Mouse (Mus musculus): Measurements from ENCODE around the gene Wdr34. TPM values are rescaled to one million over a fixed set of nuclear protein-coding genes. Genes with fewer than 3 reads are reported as not detected.
A peak's percentile ranks its signal among the peaks of the same experiment; 100 is the strongest.

Wdr34 gene
- polyA plus RNA-seq, 1 experiment from 2014 or later = 66.6 TPM

- H3K27ac ChIP-seq = no peak overlapping the region
- WGBS = 73% methylated on average over 7 of the region's 7 CpGs
- ATAC-seq (ENCODE audit: low FRiP score) = no peak
Observed at GRCm38 (mm10) chr2:30072875-30073274, 24.2 kb upstream of the Wdr34 start.

GRCm38 (mm10) chr2:30067962-30068361 is 19.3 kb upstream of the Wdr34 start:
- Histone ChIP-seq H3K4me3 (replicated peaks; ENCODE audit: low read length) (peak overlapping the region; percentile 100), H3K4me1 (replicated peaks; ENCODE audit: control insufficient read depth, insufficient read depth, low read length) (peaks cover 22% of the 10 kb centered on the region), H3K9ac (peak overlapping the region; percentile 97), H3K9me3 (ENCODE audit: control insufficient read depth, low read length) (no peaks in the 10 kb centered on the region), H3K36me3 (replicated peaks; ENCODE audit: control insufficient read depth, insufficient read depth) (peaks cover 44% of the 10 kb centered on the region), H3K27me3 (ENCODE audit: control insufficient read depth, insufficient read depth, low read length) (no peaks in the 10 kb centered on the region), H3K27ac (0 out of 2 replicates have a peak overlapping the region, but pooled peaks have one; percentile 100), H3K4me2 (replicated peaks) (peak overlapping the region; percentile 69)
- DNase-seq (ENCODE audit: low spot score) (no peak), ATAC-seq (ENCODE audit: low FRiP score) (no peak)
- WGBS = 32% methylated on average over 7 of the region's 7 CpGs

More at GRCm38 (mm10) chr2:30072875-30073274, 24.2 kb upstream of the Wdr34 start:
- Histone ChIP-seq H3K27me3 (ENCODE audit: control insufficient read depth, insufficient read depth, low read length) (no peaks in the 10 kb centered on the region), H3K4me3 (replicated peaks; ENCODE audit: low read length) (no peak overlapping the region), H3K36me3 (replicated peaks; ENCODE audit: control insufficient read depth, insufficient read depth) (peaks cover 48% of the 10 kb centered on the region), H3K9ac (no peak overlapping the region), H3K9me3 (ENCODE audit: control insufficient read depth, low read length) (no peaks in the 10 kb centered on the region), H3K4me1 (replicated peaks; ENCODE audit: control insufficient read depth, insufficient read depth, low read length) (peaks cover 10% of the 10 kb centered on the region), H3K4me2 (replicated peaks) (no peak overlapping the region)
- no peak for DNase-seq (ENCODE audit: low spot score)

GRCm38 (mm10) chr2:30067031-30067888 is 18.6 kb upstream of the Wdr34 start:
- no peaks in the 10 kb centered on the region for H3K27me3 ChIP-seq (ENCODE audit: control insufficient read depth, insufficient read depth, low read length)
- no peaks in the 10 kb centered on the region for H3K9me3 ChIP-seq (ENCODE audit: control insufficient read depth, low read length)
- peaks cover 37% of the 10 kb centered on the region for H3K36me3 ChIP-seq (replicated peaks; ENCODE audit: control insufficient read depth, insufficient read depth)
- peak overlapping the region; percentile 97 for H3K9ac ChIP-seq
- H3K27ac ChIP-seq = peak overlapping the region; percentile 100
- under 1% methylated on average over 52 of the region's 69 CpGs for WGBS
- DNase-seq (ENCODE audit: low spot score) (peak; percentile 53), ATAC-seq (ENCODE audit: low FRiP score) (peak; percentile 18)
- H3K4me2 ChIP-seq (replicated peaks) = peak overlapping the region; percentile 69
- peak overlapping the region; percentile 100 for H3K4me3 ChIP-seq (replicated peaks; ENCODE audit: low read length)
- peaks cover 24% of the 10 kb centered on the region for H3K4me1 ChIP-seq (replicated peaks; ENCODE audit: control insufficient read depth, insufficient read depth, low read length)

GRCm38 (mm10) chr2:30066046-30066901 is 17.6 kb upstream of the Wdr34 start:
- H3K27ac ChIP-seq = peak overlapping the region; percentile 100
- DNase-seq (ENCODE audit: low spot score) (peak; percentile 95), ATAC-seq (ENCODE audit: low FRiP score) (peak; percentile 95)
- peak overlapping the region; percentile 69 for H3K4me2 ChIP-seq (replicated peaks)
- H3K4me3 ChIP-seq (replicated peaks; ENCODE audit: low read length) = peak overlapping the region; percentile 100
- H3K9me3 ChIP-seq (ENCODE audit: control insufficient read depth, low read length) = no peaks in the 10 kb centered on the region
- H3K9ac ChIP-seq = peak overlapping the region; percentile 97
- under 1% methylated on average over 63 of the region's 101 CpGs for WGBS
- peaks cover 31% of the 10 kb centered on the region for H3K36me3 ChIP-seq (replicated peaks; ENCODE audit: control insufficient read depth, insufficient read depth)
- peaks cover 28% of the 10 kb centered on the region for H3K4me1 ChIP-seq (replicated peaks; ENCODE audit: control insufficient read depth, insufficient read depth, low read length)
- H3K27me3 ChIP-seq (ENCODE audit: control insufficient read depth, insufficient read depth, low read length) = no peaks in the 10 kb centered on the region

GRCm38 (mm10) chr2:30064298-30064697 is 15.6 kb upstream of the Wdr34 start:
- H3K9ac ChIP-seq = no peak overlapping the region
- no peaks in the 10 kb centered on the region for H3K27me3 ChIP-seq (ENCODE audit: control insufficient read depth, insufficient read depth, low read length)
- no peak for ATAC-seq (ENCODE audit: low FRiP score)
- no peak for DNase-seq (ENCODE audit: low spot score)
- H3K4me1 ChIP-seq (replicated peaks; ENCODE audit: control insufficient read depth, insufficient read depth, low read length) = peaks cover 28% of the 10 kb centered on the region
- H3K4me3 ChIP-seq (replicated peaks; ENCODE audit: low read length) = no peak overlapping the region
- H3K27ac ChIP-seq = no peak overlapping the region
- H3K9me3 ChIP-seq (ENCODE audit: control insufficient read depth, low read length) = no peaks in the 10 kb centered on the region
- peaks cover 16% of the 10 kb centered on the region for H3K36me3 ChIP-seq (replicated peaks; ENCODE audit: control insufficient read depth, insufficient read depth)
- 48% methylated on average over 3 of the region's 3 CpGs for WGBS
- H3K4me2 ChIP-seq (replicated peaks) = no peak overlapping the region

GRCm38 (mm10) chr2:30063791-30064190 is 15.1 kb upstream of the Wdr34 start:
- Histone ChIP-seq H3K4me3 (replicated peaks; ENCODE audit: low read length) (no peak overlapping the region), H3K4me2 (replicated peaks) (peak overlapping the region; percentile 67), H3K9me3 (ENCODE audit: control insufficient read depth, low read length) (no peaks in the 10 kb centered on the region), H3K27me3 (ENCODE audit: control insufficient read depth, insufficient read depth, low read length) (no peaks in the 10 kb centered on the region), H3K9ac (peak overlapping the region; percentile 47; the same call in 1 of the 2 replicates), H3K4me1 (replicated peaks; ENCODE audit: control insufficient read depth, insufficient read depth, low read length) (peaks cover 28% of the 10 kb centered on the region), H3K27ac (no peak overlapping the region), H3K36me3 (replicated peaks; ENCODE audit: control insufficient read depth, insufficient read depth) (peaks cover 11% of the 10 kb centered on the region)
- 8% methylated on average over 3 of the region's 3 CpGs for WGBS
- ATAC-seq (ENCODE audit: low FRiP score) (no peak), DNase-seq (ENCODE audit: low spot score) (no peak)

- no peaks in the 10 kb centered on the region for H3K9me3 ChIP-seq (ENCODE audit: control insufficient read depth, low read length)
- peak overlapping the region; percentile 67 for H3K4me2 ChIP-seq (replicated peaks)
- peak overlapping the region; percentile 48 for H3K4me3 ChIP-seq (replicated peaks; ENCODE audit: low read length)
- peaks cover 5% of the 10 kb centered on the region for H3K36me3 ChIP-seq (replicated peaks; ENCODE audit: control insufficient read depth, insufficient read depth)
- peaks cover 24% of the 10 kb centered on the region for H3K4me1 ChIP-seq (replicated peaks; ENCODE audit: control insufficient read depth, insufficient read depth, low read length)
- H3K27ac ChIP-seq = peak overlapping the region; percentile 49
- no peaks in the 10 kb centered on the region for H3K27me3 ChIP-seq (ENCODE audit: control insufficient read depth, insufficient read depth, low read length)
- peak overlapping the region; percentile 47 for H3K9ac ChIP-seq
- ATAC-seq (ENCODE audit: low FRiP score) = no peak
- no peak for DNase-seq (ENCODE audit: low spot score)
- 5% methylated on average over 8 of the region's 8 CpGs for WGBS
Observed at GRCm38 (mm10) chr2:30063235-30063634, 14.6 kb upstream of the Wdr34 start.

- H3K4me1 ChIP-seq (replicated peaks; ENCODE audit: control insufficient read depth, insufficient read depth, low read length) = peaks cover 19% of the 10 kb centered on the region
- ATAC-seq (ENCODE audit: low FRiP score) (no peak), DNase-seq (ENCODE audit: low spot score) (peak; percentile 52)
- peak overlapping the region; percentile 48 for H3K4me3 ChIP-seq (replicated peaks; ENCODE audit: low read length)
- peak overlapping the region; percentile 47 for H3K9ac ChIP-seq
- no peaks in the 10 kb centered on the region for H3K9me3 ChIP-seq (ENCODE audit: control insufficient read depth, low read length)
- H3K27me3 ChIP-seq (ENCODE audit: control insufficient read depth, insufficient read depth, low read length) = no peaks in the 10 kb centered on the region
- 0% methylated on average over 40 of the region's 40 CpGs for WGBS
- H3K36me3 ChIP-seq (replicated peaks; ENCODE audit: control insufficient read depth, insufficient read depth) = no peaks in the 10 kb centered on the region
- H3K4me2 ChIP-seq (replicated peaks) = peak overlapping the region; percentile 67
- H3K27ac ChIP-seq = peak overlapping the region; percentile 49
Observed at GRCm38 (mm10) chr2:30062249-30063093, 13.8 kb upstream of the Wdr34 start.
